Mouse (Mus musculus): ENCODE data around the gene Gm21822. TPM values are rescaled to one million over a fixed set of nuclear protein-coding genes. Genes with fewer than 3 reads are reported as not detected.
"Not testable (repeated sequence)": the region's sequence is repeated elsewhere in the genome, so short reads cannot be mapped to it uniquely, and the experiment has no call there.

Gene Gm21822
- total RNA-seq (2021), result not detected
- long read RNA-seq, experiment 1, result 0 reads
- long read RNA-seq, experiment 2, result 0 reads

DNA sequence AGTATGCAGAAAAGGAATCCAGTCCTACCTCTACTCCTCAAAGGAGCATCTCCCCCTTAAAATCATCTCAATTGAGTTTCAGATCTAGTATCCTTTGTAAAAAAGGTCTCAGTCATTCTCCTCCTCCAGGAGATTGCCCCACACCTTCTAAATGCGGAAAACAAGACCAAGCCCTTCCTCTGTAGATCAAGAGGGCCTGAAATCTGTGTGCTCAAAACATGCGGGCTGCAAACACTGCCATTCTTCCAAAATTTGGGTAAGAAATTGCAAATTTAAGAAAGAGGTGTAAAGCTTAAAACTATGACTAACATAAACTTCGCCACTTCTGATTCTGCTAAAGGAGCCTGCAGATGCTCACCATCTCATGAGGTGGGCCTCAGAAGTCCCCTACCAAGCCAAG, at the start of gene Gm21822:
Gene Gm21822 (plus strand): TSS at position 301 of the 400 bp plus-strand sequence.
- DNase-seq (ENCODE audit: low spot score in 2 of 2), result not testable (repeated sequence)

Measured in left cerebral cortex, adult 18-20 months (tissue).